In genomic region chr4:4722081-4722480, GRCm38 (mm10) we compare ENCODE assay signal across 19 mouse cellular contexts.
DNase-seq lines count a peak whose midpoint lies in the region; ATAC-seq and TF ChIP-seq lines count a peak whose summit lies in the region.
"Had no signal": no experiment of that assay in that cellular context is flagged by ENCODE, and none has a peak within 500 bp of the region (broad histone marks: within the 10 kb centered on the region; RNA-seq: fewer than 3 reads in every experiment).

No protein-coding gene starts in this region.

- WGBS in heart, postnatal 0 days, result 43% methylated on average over 1 of the region's 1 CpGs
- 38% methylated on average over 1 of the region's 1 CpGs for WGBS in midbrain, postnatal 0 days
- 33% methylated on average over 1 of the region's 1 CpGs for WGBS in midbrain, embryonic 13.5 days
- WGBS in limb, embryonic 10.5 days, result 43% methylated on average over 1 of the region's 1 CpGs

- H3K27me3 ChIP-seq in heart, postnatal 0 days (ENCODE audit: control insufficient read depth, insufficient read depth, low read length), result no peaks in the 10 kb centered on the region
- H3K27me3 ChIP-seq in midbrain, postnatal 0 days (ENCODE audit: insufficient read depth, low read length), result no peaks in the 10 kb centered on the region
- no peaks in the 10 kb centered on the region for H3K27me3 ChIP-seq in midbrain, embryonic 13.5 days
- H3K27me3 ChIP-seq in Patski, result no peaks in the 10 kb centered on the region
- no peaks in the 10 kb centered on the region for H3K27me3 ChIP-seq in limb, embryonic 10.5 days (ENCODE audit: low read depth, poor library complexity, severe bottlenecking)
- H3K27me3 ChIP-seq: heart, embryonic 13.5 days; limb, embryonic 12.5 days; neural tube, embryonic 12.5 days; stomach, embryonic 15.5 days had no signal

- no peaks in the 10 kb centered on the region for H3K36me3 ChIP-seq in heart, postnatal 0 days (replicated peaks; ENCODE audit: control insufficient read depth, insufficient read depth, low read length)
- H3K36me3 ChIP-seq in midbrain, postnatal 0 days (ENCODE audit: insufficient read depth, low read length), result no peaks in the 10 kb centered on the region
- H3K36me3 ChIP-seq in midbrain, embryonic 13.5 days, result no peaks in the 10 kb centered on the region
- no peaks in the 10 kb centered on the region for H3K36me3 ChIP-seq in limb, embryonic 10.5 days
- H3K36me3 ChIP-seq: heart, embryonic 13.5 days; limb, embryonic 12.5 days; neural tube, embryonic 12.5 days; stomach, embryonic 15.5 days had no signal

- H3K27ac ChIP-seq in heart, postnatal 0 days (ENCODE audit: low read depth), result no peak overlapping the region
- no peak overlapping the region for H3K27ac ChIP-seq in midbrain, postnatal 0 days (ENCODE audit: low read depth, low read length)
- H3K27ac ChIP-seq in midbrain, embryonic 13.5 days, result no peak overlapping the region
- no peak overlapping the region for H3K27ac ChIP-seq in limb, embryonic 10.5 days
- H3K27ac ChIP-seq: heart, embryonic 13.5 days; limb, embryonic 12.5 days; liver, embryonic 14.5 days; neural tube, embryonic 12.5 days; stomach, embryonic 15.5 days had no signal

- in situ Hi-C loops in Patski (cut with MboI; ENCODE audit: low pct_unique_long_range_greater_than_20kb), result loop anchor here (10.0 kb wide), 1 partner anchor 747 kb away; the partner anchor contains the start of gene Gm11808

- no peak overlapping the region for H3K4me3 ChIP-seq in heart, postnatal 0 days (ENCODE audit: low read depth, low read length)
- H3K4me3 ChIP-seq in midbrain, postnatal 0 days (ENCODE audit: low read depth, low read length), result no peak overlapping the region
- no peak overlapping the region for H3K4me3 ChIP-seq in midbrain, embryonic 13.5 days (replicated peaks)
- H3K4me3 ChIP-seq in limb, embryonic 10.5 days, result no peak overlapping the region
- H3K4me3 ChIP-seq: heart, embryonic 13.5 days; limb, embryonic 12.5 days; neural tube, embryonic 12.5 days; stomach, embryonic 15.5 days had no signal

- 0 out of 2 replicates have a peak, but pooled peaks have one; percentile 3 for TF ChIP-seq CTCF in heart, postnatal 0 days (IDR thresholded peaks at IDR 0.05; ENCODE audit: low read depth)
- peak; percentile 40 for TF ChIP-seq CTCF in midbrain, postnatal 0 days (IDR thresholded peaks at IDR 0.05)
- TF ChIP-seq CTCF in Patski (IDR thresholded peaks at IDR 0.05), result peak; percentile 12

- no peak for ATAC-seq in heart, postnatal 0 days (ENCODE audit: insufficient read depth, low read depth)
- no peak for ATAC-seq in midbrain, postnatal 0 days (ENCODE audit: low FRiP score)
- no peak for ATAC-seq in midbrain, embryonic 13.5 days
- ATAC-seq in Patski, result no peak
- ATAC-seq in activated CD4-positive, CD25-positive, alpha-beta regulatory T cell, adult 4 months, result no peak
- ATAC-seq: CD4-positive, CD25-positive, alpha-beta regulatory T cell, adult 4 months had no signal

- POLR2A ChIA-PET in Patski (lab: Charles Lee), result interaction anchor here (0.5 kb wide), 1 partner anchor 11 kb away, joined by 4 read pairs; no protein-coding TSS in a partner anchor

- H3K9me3 ChIP-seq in heart, postnatal 0 days (replicated peaks; ENCODE audit: control insufficient read depth, low read length), result no peaks in the 10 kb centered on the region
- H3K9me3 ChIP-seq in midbrain, postnatal 0 days (ENCODE audit: low read length), result no peaks in the 10 kb centered on the region
- H3K9me3 ChIP-seq in midbrain, embryonic 13.5 days, result no peaks in the 10 kb centered on the region
- H3K9me3 ChIP-seq in limb, embryonic 10.5 days (replicated peaks), result no peaks in the 10 kb centered on the region
- H3K9me3 ChIP-seq: heart, embryonic 13.5 days; limb, embryonic 12.5 days; neural tube, embryonic 12.5 days; stomach, embryonic 15.5 days had no signal

- no peak for DNase-seq in heart, postnatal 0 days (ENCODE audit: low spot score)
- DNase-seq in heart, adult 8-10 months (ENCODE audit: low spot score), result no peak
- DNase-seq in midbrain, postnatal 0 days (ENCODE audit: low spot score), result no peak
- DNase-seq in Patski (ENCODE audit: low read depth, low spot score), result no peak
- DNase-seq in limb, embryonic 10.5 days (ENCODE audit: low spot score), result no peak
- no peak for DNase-seq in urinary bladder, postnatal 14 days (ENCODE audit: low spot score)
- DNase-seq: adrenal gland, adult 2 months; cerebellum, adult 2 months; heart, postnatal 4 days; kidney, adult 8-10 months; lung, postnatal 36 days had no signal

- H3K4me2 ChIP-seq in heart, postnatal 0 days (ENCODE audit: low read depth, low read length), result no peak overlapping the region
- no peak overlapping the region for H3K4me2 ChIP-seq in midbrain, postnatal 0 days (ENCODE audit: low read depth, low read length, poor library complexity, severe bottlenecking)
- no peak overlapping the region for H3K4me2 ChIP-seq in midbrain, embryonic 13.5 days (replicated peaks)
- H3K4me2 ChIP-seq: heart, embryonic 13.5 days; limb, embryonic 12.5 days; neural tube, embryonic 12.5 days; stomach, embryonic 15.5 days had no signal

- H3K4me1 ChIP-seq in heart, postnatal 0 days (ENCODE audit: control insufficient read depth, insufficient read depth), result no peaks in the 10 kb centered on the region
- no peaks in the 10 kb centered on the region for H3K4me1 ChIP-seq in midbrain, postnatal 0 days (ENCODE audit: insufficient read depth, low read length)
- no peaks in the 10 kb centered on the region for H3K4me1 ChIP-seq in midbrain, embryonic 13.5 days (replicated peaks)
- no peaks in the 10 kb centered on the region for H3K4me1 ChIP-seq in limb, embryonic 10.5 days
- H3K4me1 ChIP-seq: heart, embryonic 13.5 days; limb, embryonic 12.5 days; neural tube, embryonic 12.5 days; stomach, embryonic 15.5 days had no signal

- CTCF ChIA-PET in Patski (lab: Charles Lee), result no interaction called here

- no peak overlapping the region for H3K9ac ChIP-seq in heart, postnatal 0 days (replicated peaks; ENCODE audit: low read depth, low read length)
- no peak overlapping the region for H3K9ac ChIP-seq in midbrain, postnatal 0 days (replicated peaks; ENCODE audit: low read length, poor library complexity, severe bottlenecking)
- H3K9ac ChIP-seq in midbrain, embryonic 13.5 days (replicated peaks), result no peak overlapping the region
- H3K9ac ChIP-seq: heart, embryonic 13.5 days; limb, embryonic 12.5 days; liver, embryonic 14.5 days; neural tube, embryonic 12.5 days; stomach, embryonic 15.5 days had no signal

- TF ChIP-seq EP300 in heart, postnatal 0 days (IDR thresholded peaks at IDR 0.05; ENCODE audit: low read depth), result no peak
